11 mouse cellular contexts compared by ENCODE assay signal in genomic region chr19:10356845-10357503, GRCm38 (mm10). TPM values are rescaled to one million over a fixed set of nuclear protein-coding genes. Genes with fewer than 3 reads are reported as not detected.
DNase-seq lines count a peak whose midpoint lies in the region; ATAC-seq and TF ChIP-seq lines count a peak whose summit lies in the region.
"Had no signal": no experiment of that assay in that cellular context is flagged by ENCODE, and none has a peak within 500 bp of the region (broad histone marks: within the 10 kb centered on the region; RNA-seq: fewer than 3 reads in every experiment).

No protein-coding gene starts in this region.

- peak; percentile 56 for ATAC-seq in Patski
- peak; percentile 69; the same call in 1 of the 2 replicates for ATAC-seq in embryonic facial prominence, embryonic 11.5 days (replicated peaks; ENCODE audit: insufficient number of reproducible peaks, low FRiP score, low TSS enrichment, low read depth)
- ATAC-seq in intestine, postnatal 0 days = no peak

- intact Hi-C loops in left cerebral cortex, postnatal 36 days (cut with DNase I) = no loop called here

- H3K9ac ChIP-seq in embryonic facial prominence, embryonic 11.5 days (replicated peaks; ENCODE audit: low read length) = no peak overlapping the region
- H3K9ac ChIP-seq in intestine, postnatal 0 days (ENCODE audit: low read depth, low read length) = no peak overlapping the region

- peaks cover 11% of the 10 kb centered on the region for H3K27me3 ChIP-seq in Patski
- no peaks in the 10 kb centered on the region for H3K27me3 ChIP-seq in embryonic facial prominence, embryonic 11.5 days (ENCODE audit: control insufficient read depth, insufficient read depth, low read length)
- no peaks in the 10 kb centered on the region for H3K27me3 ChIP-seq in intestine, postnatal 0 days (replicated peaks; ENCODE audit: control insufficient read depth, insufficient read depth, low read length)

- H3K27ac ChIP-seq in embryonic facial prominence, embryonic 11.5 days (replicated peaks; ENCODE audit: low read depth, low read length) = no peak overlapping the region
- H3K27ac ChIP-seq in intestine, postnatal 0 days (ENCODE audit: low read depth, low read length) = no peak overlapping the region

- POLR2A ChIA-PET in Patski (lab: Charles Lee) = interaction anchor here (0.6 to 1.2 kb wide), 3 partner anchors 10 to 33 kb away, joined by 3 read pairs; no protein-coding TSS in a partner anchor

- no peak overlapping the region for H3K4me2 ChIP-seq in embryonic facial prominence, embryonic 11.5 days (ENCODE audit: low read depth, low read length)
- no peak overlapping the region for H3K4me2 ChIP-seq in intestine, postnatal 0 days (replicated peaks; ENCODE audit: low read depth)

- CTCF ChIA-PET in Patski (lab: Charles Lee) = interaction anchor here (1.7 kb wide), 1 partner anchor 145 kb away, joined by 3 read pairs; no protein-coding TSS in a partner anchor

- in situ Hi-C loops in Patski (cut with MboI; ENCODE audit: low pct_unique_long_range_greater_than_20kb) = no loop called here

- no peak overlapping the region for H3K4me3 ChIP-seq in embryonic facial prominence, embryonic 11.5 days (ENCODE audit: low read depth, low read length)
- no peak overlapping the region for H3K4me3 ChIP-seq in intestine, postnatal 0 days (ENCODE audit: low read depth, low read length)

- TF ChIP-seq CTCF in Patski (IDR thresholded peaks at IDR 0.05) = no peak
- TF ChIP-seq CTCF in intestine, postnatal 0 days (IDR thresholded peaks at IDR 0.05; ENCODE audit: low read depth) = no peak

- H3K36me3 ChIP-seq in embryonic facial prominence, embryonic 11.5 days (replicated peaks; ENCODE audit: control insufficient read depth, insufficient read depth, low read depth, low read length) = no peaks in the 10 kb centered on the region
- no peaks in the 10 kb centered on the region for H3K36me3 ChIP-seq in intestine, postnatal 0 days (ENCODE audit: control insufficient read depth, insufficient read depth)

- DNase-seq in 3134 (ENCODE audit: extremely low read depth, insufficient read length, low spot score) (peak; percentile 21), Patski (ENCODE audit: low read depth, low spot score) (no peak)
- DNase-seq in embryonic facial prominence, embryonic 11.5 days (ENCODE audit: low spot score) = peak; percentile 49
- DNase-seq in mesoderm, embryonic 11.5 days (ENCODE audit: low read depth, low spot score) = peak; percentile 67
- DNase-seq in cerebellum, postnatal 4 days (ENCODE audit: low spot score in 2 of 2) = no peak
- no peak for DNase-seq in left cerebral cortex, postnatal 36 days (ENCODE audit: low spot score in 2 of 2)
- DNase-seq in cerebellum, postnatal 14 days = no peak
- DNase-seq: kidney, adult 2 months; lung, postnatal 36 days had no signal

- WGBS in embryonic facial prominence, embryonic 11.5 days = 4% methylated on average over 12 of the region's 12 CpGs
- WGBS in intestine, postnatal 0 days = 35% methylated on average over 12 of the region's 12 CpGs

- peaks cover 4% of the 10 kb centered on the region; the same call in 1 of the 2 replicates for H3K4me1 ChIP-seq in embryonic facial prominence, embryonic 11.5 days (ENCODE audit: control insufficient read depth, insufficient read depth, low read length)
- H3K4me1 ChIP-seq in intestine, postnatal 0 days (replicated peaks; ENCODE audit: control insufficient read depth, insufficient read depth, low read length) = no peaks in the 10 kb centered on the region

- H3K9me3 ChIP-seq in embryonic facial prominence, embryonic 11.5 days (replicated peaks; ENCODE audit: control insufficient read depth, low read length) = no peaks in the 10 kb centered on the region
- no peaks in the 10 kb centered on the region for H3K9me3 ChIP-seq in intestine, postnatal 0 days (ENCODE audit: control insufficient read depth)

RNA-seq across cellular contexts. Expression of gene Syt7, which starts 31.9 kb away (rescaled TPM):
- 4.1 TPM for polyA plus RNA-seq in Patski (2021)
- 2.2 and 2.7 TPM in 2 replicates for polyA plus RNA-seq in embryonic facial prominence, embryonic 11.5 days (2014; fragmentation: Nextera tagmentation; extraction: Ambion mirVana)
- 100 to 1,000 TPM; 331 to 365 TPM for total RNA-seq in left cerebral cortex, postnatal 36 days (2021)
- polyA plus RNA-seq in intestine, postnatal 0 days (2015; fragmentation: Nextera tagmentation; extraction: Ambion mirVana) = 1.9 TPM in 2 replicates
- total RNA-seq: common myeloid progenitor, adult 5-6 weeks had no signal

RNA-seq across cellular contexts. Expression of gene Dagla, which starts 52.3 kb away (rescaled TPM):
- polyA plus RNA-seq in Patski (2021) = 2.9 TPM
- 0.98 and 1.3 TPM in 2 replicates for polyA plus RNA-seq in embryonic facial prominence, embryonic 11.5 days (2014; fragmentation: Nextera tagmentation; extraction: Ambion mirVana)
- total RNA-seq in left cerebral cortex, postnatal 36 days (2021) = 10 to 100 TPM; 92.4 to 94.3 TPM
- polyA plus RNA-seq in intestine, postnatal 0 days (2015; fragmentation: Nextera tagmentation; extraction: Ambion mirVana) = 1.3 TPM in 2 replicates
- total RNA-seq: common myeloid progenitor, adult 5-6 weeks had no signal

Comparison
In these comparisons a context has a peak if more than half of its experiments do, and no peak if none do; other contexts are left out.
1. DNase-seq: peak in 3134 (single experiment), embryonic facial prominence, embryonic 11.5 days (single experiment) and mesoderm, embryonic 11.5 days (single experiment); none in Patski (single experiment), cerebellum, postnatal 4 days (0 of 2), left cerebral cortex, postnatal 36 days (0 of 2) and cerebellum, postnatal 14 days (0 of 2).